Mouse (Mus musculus): ENCODE measurements around the gene Zgpat. TPM values are rescaled to one million over a fixed set of nuclear protein-coding genes. Genes with fewer than 3 reads are reported as not detected.

The Zgpat gene
- polyA plus RNA-seq (2015; fragmentation: Nextera tagmentation; extraction: Ambion mirVana): 71.5 and 78.5 TPM in 2 replicates

DNA sequence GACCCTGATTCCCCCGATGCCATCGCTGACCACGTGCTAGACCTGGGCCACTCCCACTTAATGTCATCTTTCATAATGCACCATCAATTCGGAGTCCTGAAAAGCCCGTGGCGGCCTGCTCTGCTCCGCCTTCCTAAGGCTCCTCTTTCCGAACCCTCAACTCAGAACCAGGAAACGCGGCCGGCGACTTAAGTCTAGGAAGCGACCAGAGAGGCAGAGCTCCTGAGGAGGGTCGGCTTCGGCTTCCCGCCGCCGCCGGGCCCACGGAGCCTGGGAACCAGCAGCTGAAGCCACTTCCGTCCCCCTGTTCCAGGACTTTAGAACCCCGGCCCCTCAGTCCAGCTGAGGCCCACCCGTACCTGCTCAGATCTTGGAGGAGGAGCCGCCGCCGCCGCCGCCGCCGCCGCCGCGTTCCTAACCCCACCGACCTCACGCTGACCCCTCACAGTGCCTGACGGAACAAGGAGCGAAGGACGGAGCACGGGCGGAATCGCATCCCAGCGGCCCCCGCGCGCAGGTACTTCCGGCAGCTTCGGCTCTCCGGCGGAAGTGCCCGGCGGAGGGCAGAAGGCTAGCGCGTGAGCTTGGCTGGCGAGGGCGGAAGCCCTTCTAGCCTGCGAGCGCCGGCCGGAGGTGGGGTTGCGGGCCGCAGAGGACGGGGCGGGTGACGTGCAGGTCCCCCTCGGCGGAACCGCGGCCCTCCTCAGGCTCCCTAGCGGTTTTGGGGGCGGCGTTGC is at the start of gene Zgpat, which contains the start of gene Arfrp1:
Gene Zgpat (plus strand): TSS at position 69 of the 737 bp plus-strand sequence.
Gene Arfrp1 (minus strand): TSS at position 545 of the 737 bp plus-strand sequence.
- Histone ChIP-seq H3K9ac (replicated peaks) (peak within 1 kb of the TSS; percentile 95), H3K4me2 (replicated peaks) (peak within 1 kb of the TSS; percentile 98), H3K27ac (peak within 1 kb of the TSS; percentile 85), H3K27me3 (no peaks in the 10 kb centered on the region), H3K4me3 (replicated peaks) (peak within 1 kb of the TSS; percentile 95), H3K9me3 (no peaks in the 10 kb centered on the region), H3K36me3 (peaks cover 41% of the 10 kb centered on the region), H3K4me1 (replicated peaks) (peaks cover 46% of the 10 kb centered on the region)
- ATAC-seq: peak; percentile 93
- WGBS: under 1% methylated on average over 71 of the region's 71 CpGs

DNA sequence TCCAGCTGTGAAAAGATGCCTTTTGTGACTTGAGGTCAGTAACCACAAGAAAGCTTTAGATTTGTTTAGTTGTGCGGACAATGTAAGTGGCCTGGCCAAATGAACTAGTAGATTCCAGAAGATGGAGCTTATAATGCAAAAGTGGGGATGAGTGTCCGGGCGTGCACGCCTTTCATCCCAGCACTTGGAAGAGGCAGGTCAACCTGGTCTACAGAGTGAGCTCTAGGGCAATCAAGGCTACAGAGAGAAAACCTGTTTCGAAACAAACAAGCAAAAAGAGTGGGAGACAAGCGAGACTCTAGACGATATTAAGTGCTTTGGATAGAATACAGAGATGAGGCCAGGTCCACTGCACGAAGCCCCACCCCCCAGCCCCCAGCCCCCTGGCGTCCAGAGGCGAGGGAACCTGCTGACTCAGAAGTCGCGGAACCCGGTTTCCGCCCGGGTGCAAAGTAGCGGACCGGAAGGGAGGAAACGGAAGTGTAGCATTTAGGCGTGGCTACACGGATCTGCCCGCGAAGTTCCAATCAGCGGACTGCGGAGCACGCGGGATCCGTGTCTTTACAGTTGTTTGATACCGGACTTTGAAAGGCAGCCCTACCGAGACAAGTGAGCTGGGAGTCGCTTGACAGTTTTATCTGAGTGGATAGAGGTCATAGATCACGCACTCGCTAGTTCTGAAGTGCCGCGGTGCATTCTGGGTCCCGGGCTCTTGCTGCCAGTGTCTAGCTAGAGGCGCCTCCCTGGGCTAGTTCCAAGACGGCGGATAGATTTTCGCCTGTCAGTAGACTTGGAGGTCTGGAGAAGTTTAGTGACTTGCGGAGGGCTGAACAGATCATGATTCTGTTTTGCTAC is 45.3 kb upstream of the Zgpat start, which contains the start of gene Rtel1:
Gene Rtel1 (plus strand): TSS at position 492 of the 855 bp plus-strand sequence.
- H3K27ac ChIP-seq: peak within 1 kb of the TSS; percentile 75
- peaks cover 25% of the 10 kb centered on the region for H3K36me3 ChIP-seq
- H3K4me3 ChIP-seq (replicated peaks): peak within 1 kb of the TSS; percentile 66
- H3K9me3 ChIP-seq: no peaks in the 10 kb centered on the region
- 6% methylated on average over 40 of the region's 40 CpGs for WGBS
- H3K4me2 ChIP-seq (replicated peaks): peak within 1 kb of the TSS; percentile 75
- ATAC-seq: peak; percentile 95
- peaks cover 19% of the 10 kb centered on the region for H3K4me1 ChIP-seq (replicated peaks)
- H3K9ac ChIP-seq (replicated peaks): peak within 1 kb of the TSS; percentile 65
- peaks cover 14% of the 10 kb centered on the region; the same call in 1 of the 2 replicates for H3K27me3 ChIP-seq

- ATAC-seq: no peak
- Histone ChIP-seq H3K27ac (no peak overlapping the region), H3K36me3 (peaks cover 31% of the 10 kb centered on the region), H3K4me1 (replicated peaks) (peaks cover 13% of the 10 kb centered on the region), H3K9me3 (no peaks in the 10 kb centered on the region), H3K27me3 (peaks cover 14% of the 10 kb centered on the region; the same call in 1 of the 2 replicates), H3K9ac (replicated peaks) (peak overlapping the region; percentile 65), H3K4me3 (replicated peaks) (peak overlapping the region; percentile 66), H3K4me2 (replicated peaks) (peak overlapping the region; percentile 75)
- 15% methylated on average over 7 of the region's 7 CpGs for WGBS
These were observed 44.6 kb upstream of the Zgpat start for GRCm38 (mm10) chr2:181320103-181320499.

DNA sequence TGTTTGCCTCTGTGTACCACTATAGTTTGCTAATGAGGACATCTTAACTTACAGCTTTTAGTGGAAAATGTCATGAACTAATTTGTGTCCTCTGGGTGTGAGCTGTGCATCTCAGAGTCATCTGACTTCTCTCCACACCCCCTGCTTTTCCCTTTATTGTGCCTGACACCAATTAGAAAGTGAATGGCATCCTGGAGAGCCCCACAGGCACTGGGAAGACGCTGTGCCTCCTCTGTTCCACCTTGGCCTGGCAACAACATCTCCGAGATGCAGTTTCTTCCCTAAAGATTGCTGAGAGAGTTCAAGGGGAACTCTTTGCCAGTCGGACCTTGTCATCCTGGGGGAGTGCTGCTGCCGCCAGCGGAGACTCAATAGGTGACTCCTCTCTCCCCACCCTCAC is 42.6 kb upstream of the Zgpat start:
- Histone ChIP-seq H3K4me1 (replicated peaks) (peaks cover 13% of the 10 kb centered on the region), H3K9me3 (no peaks in the 10 kb centered on the region), H3K36me3 (peaks cover 51% of the 10 kb centered on the region), H3K4me3 (replicated peaks) (no peak overlapping the region), H3K9ac (replicated peaks) (no peak overlapping the region), H3K27me3 (no peaks in the 10 kb centered on the region), H3K27ac (no peak overlapping the region), H3K4me2 (replicated peaks) (no peak overlapping the region)
- no peak for ATAC-seq
- 73% methylated on average over 5 of the region's 5 CpGs for WGBS

DNA sequence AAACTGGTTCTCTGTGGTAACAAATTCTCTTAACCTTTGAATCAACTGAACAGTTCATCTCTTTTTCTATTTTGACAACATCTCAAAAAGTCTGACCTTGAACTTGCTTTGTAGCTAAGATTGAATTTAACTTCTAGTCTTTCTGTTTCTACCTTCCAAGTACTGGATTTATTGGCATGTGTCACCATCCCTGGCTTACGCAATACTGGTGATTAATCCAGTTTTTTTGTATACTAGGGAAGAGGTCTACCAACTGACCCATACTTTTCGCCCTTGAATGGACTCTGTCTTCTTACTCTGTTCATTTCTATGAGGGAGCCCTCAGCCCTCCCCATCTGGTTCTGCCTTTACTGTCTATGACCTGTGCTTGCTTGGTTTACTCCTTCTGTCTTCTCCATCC is 38.6 kb upstream of the Zgpat start:
- WGBS: 91% methylated on average over 2 of the region's 2 CpGs

GRCm38 (mm10) chr2:181332542-181332941 is 32.2 kb upstream of the Zgpat start:
- H3K9me3 ChIP-seq: no peaks in the 10 kb centered on the region
- H3K4me1 ChIP-seq (replicated peaks): no peaks in the 10 kb centered on the region
- no peaks in the 10 kb centered on the region for H3K27me3 ChIP-seq
- H3K9ac ChIP-seq (replicated peaks): no peak overlapping the region
- H3K4me2 ChIP-seq (replicated peaks): no peak overlapping the region
- no peak overlapping the region for H3K27ac ChIP-seq
- ATAC-seq: no peak
- H3K36me3 ChIP-seq: peaks cover 73% of the 10 kb centered on the region
- H3K4me3 ChIP-seq (replicated peaks): no peak overlapping the region

More for the DNA sequence above, 38.6 kb upstream of the Zgpat start:
- no peaks in the 10 kb centered on the region for H3K4me1 ChIP-seq (replicated peaks)
- no peak for ATAC-seq
- H3K4me2 ChIP-seq (replicated peaks): no peak overlapping the region
- no peak overlapping the region for H3K9ac ChIP-seq (replicated peaks)
- no peaks in the 10 kb centered on the region for H3K9me3 ChIP-seq
- no peaks in the 10 kb centered on the region for H3K27me3 ChIP-seq
- H3K4me3 ChIP-seq (replicated peaks): no peak overlapping the region
- H3K27ac ChIP-seq: no peak overlapping the region
- peaks cover 84% of the 10 kb centered on the region for H3K36me3 ChIP-seq

DNA sequence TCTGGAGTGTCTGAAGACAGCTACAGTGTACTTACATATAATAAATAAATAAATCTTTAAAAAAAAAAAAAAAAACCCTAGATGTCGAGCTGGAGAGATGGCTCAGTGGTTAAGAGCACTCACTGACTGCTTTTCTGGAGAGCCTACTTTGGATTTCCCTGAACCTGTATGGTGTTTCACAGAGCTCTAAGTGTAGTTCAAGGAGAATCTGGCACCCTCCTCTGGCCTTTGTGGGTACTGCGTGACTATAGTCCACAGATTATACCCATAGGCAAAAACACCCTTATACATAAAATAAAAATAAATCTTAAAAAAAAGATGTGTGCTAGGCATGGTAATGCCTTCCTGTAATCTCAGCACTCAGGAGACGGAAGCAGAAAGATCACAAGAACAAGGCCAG is 30.7 kb upstream of the Zgpat start:
- Histone ChIP-seq H3K36me3 (peaks cover 70% of the 10 kb centered on the region), H3K27ac (no peak overlapping the region), H3K4me3 (replicated peaks) (no peak overlapping the region), H3K9me3 (no peaks in the 10 kb centered on the region), H3K4me2 (replicated peaks) (no peak overlapping the region), H3K27me3 (no peaks in the 10 kb centered on the region), H3K9ac (replicated peaks) (no peak overlapping the region), H3K4me1 (replicated peaks) (no peaks in the 10 kb centered on the region)
- ATAC-seq: peak; percentile 71; the same call in 1 of the 2 replicates
- WGBS: 60% methylated on average over 3 of the region's 3 CpGs

GRCm38 (mm10) chr2:181340426-181340825 is 24.3 kb upstream of the Zgpat start:
- WGBS: 85% methylated on average over 4 of the region's 4 CpGs
- Histone ChIP-seq H3K27ac (no peak overlapping the region), H3K9me3 (no peaks in the 10 kb centered on the region), H3K4me1 (replicated peaks) (no peaks in the 10 kb centered on the region), H3K27me3 (no peaks in the 10 kb centered on the region), H3K9ac (replicated peaks) (no peak overlapping the region), H3K4me2 (replicated peaks) (no peak overlapping the region), H3K4me3 (replicated peaks) (no peak overlapping the region), H3K36me3 (peaks cover 76% of the 10 kb centered on the region)
- ATAC-seq: no peak

GRCm38 (mm10) chr2:181342766-181343165 is 22.0 kb upstream of the Zgpat start:
- no peaks in the 10 kb centered on the region for H3K27me3 ChIP-seq
- no peaks in the 10 kb centered on the region for H3K4me1 ChIP-seq (replicated peaks)
- 94% methylated on average over 6 of the region's 6 CpGs for WGBS
- no peak overlapping the region for H3K4me3 ChIP-seq (replicated peaks)
- no peak for ATAC-seq
- H3K9me3 ChIP-seq: no peaks in the 10 kb centered on the region
- H3K36me3 ChIP-seq: peaks cover 78% of the 10 kb centered on the region
- no peak overlapping the region for H3K4me2 ChIP-seq (replicated peaks)
- no peak overlapping the region for H3K27ac ChIP-seq
- no peak overlapping the region for H3K9ac ChIP-seq (replicated peaks)

DNA sequence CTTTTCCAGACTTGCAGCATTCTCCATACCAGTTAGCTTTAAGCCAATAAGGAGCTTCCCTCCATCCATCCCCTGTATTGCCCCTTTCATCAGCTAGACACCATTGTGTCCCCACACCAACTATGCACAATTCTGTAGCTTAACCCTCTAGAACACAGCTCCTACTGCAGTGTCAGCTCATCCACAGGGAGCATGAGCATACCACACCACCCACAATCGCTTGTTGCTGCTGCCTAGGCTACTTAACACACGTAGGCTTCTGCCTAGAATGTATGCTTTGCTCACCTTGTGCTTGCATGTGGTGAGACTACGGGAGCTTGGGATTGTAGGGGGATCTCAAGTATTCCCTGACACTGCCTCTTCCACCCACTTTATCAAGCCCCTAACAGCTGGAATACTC is 7.9 kb upstream of the Zgpat start:
- no peak overlapping the region for H3K4me2 ChIP-seq (replicated peaks)
- ATAC-seq: no peak
- no peaks in the 10 kb centered on the region for H3K4me1 ChIP-seq (replicated peaks)
- H3K9ac ChIP-seq (replicated peaks): no peak overlapping the region
- no peaks in the 10 kb centered on the region for H3K9me3 ChIP-seq
- H3K36me3 ChIP-seq: peaks cover 100% of the 10 kb centered on the region
- no peak overlapping the region for H3K4me3 ChIP-seq (replicated peaks)
- no peak overlapping the region for H3K27ac ChIP-seq
- 84% methylated on average over 3 of the region's 3 CpGs for WGBS
- no peaks in the 10 kb centered on the region for H3K27me3 ChIP-seq

DNA sequence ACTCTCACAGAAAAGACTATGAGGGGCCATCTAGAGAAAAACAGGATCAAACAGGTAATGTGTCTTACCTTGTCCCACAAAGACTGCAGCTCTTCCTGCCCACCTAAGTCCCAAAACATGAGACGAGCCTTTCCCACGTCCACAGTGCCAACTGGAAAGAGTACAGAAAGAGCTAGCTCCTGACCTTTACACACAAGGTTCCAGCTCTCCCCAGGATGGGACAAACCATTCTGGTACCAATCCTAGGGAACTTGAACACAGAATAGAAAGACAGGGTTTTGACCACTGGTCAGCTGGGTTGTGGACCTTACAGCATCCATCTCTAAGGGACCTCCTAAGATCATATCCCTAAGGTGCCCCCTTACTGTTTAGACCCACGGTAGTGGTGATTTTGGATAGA is 782 bp upstream of the Zgpat start:
- whole genome bisulfite sequencing: 90% methylated on average over 3 of the region's 3 CpGs
- Histone ChIP-seq H3K4me1 (replicated peaks) (peaks cover 37% of the 10 kb centered on the region), H3K27ac (no peak overlapping the region), H3K36me3 (peaks cover 43% of the 10 kb centered on the region), H3K9me3 (no peaks in the 10 kb centered on the region), H3K4me3 (replicated peaks) (peak overlapping the region; percentile 95), H3K4me2 (replicated peaks) (peak overlapping the region; percentile 98), H3K9ac (replicated peaks) (peak overlapping the region; percentile 95), H3K27me3 (no peaks in the 10 kb centered on the region)
- ATAC-seq: no peak

DNA sequence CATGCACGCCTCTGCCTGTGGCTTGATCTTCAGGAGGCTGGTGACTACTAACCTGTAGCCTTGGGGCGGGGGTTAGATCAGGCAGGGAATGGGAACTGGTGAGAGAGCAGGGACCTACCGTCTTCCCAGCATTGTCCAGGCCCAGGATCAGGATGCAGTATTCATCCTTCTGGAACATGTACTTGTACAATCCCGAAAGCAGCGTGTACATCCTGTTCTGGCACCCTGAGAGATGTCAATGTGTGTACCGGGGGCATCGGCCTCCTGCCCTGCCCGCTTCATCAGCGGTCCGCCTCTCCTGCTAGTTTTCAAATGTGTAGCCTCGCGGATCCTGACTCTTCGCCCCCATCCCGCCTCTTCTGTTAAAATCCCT is 255 bp upstream of the Zgpat start:
- Histone ChIP-seq H3K9me3 (no peaks in the 10 kb centered on the region), H3K27ac (peak overlapping the region; percentile 85), H3K4me3 (replicated peaks) (peak overlapping the region; percentile 95), H3K27me3 (no peaks in the 10 kb centered on the region), H3K9ac (replicated peaks) (peak overlapping the region; percentile 95), H3K4me1 (replicated peaks) (peaks cover 42% of the 10 kb centered on the region), H3K36me3 (peaks cover 43% of the 10 kb centered on the region), H3K4me2 (replicated peaks) (peak overlapping the region; percentile 98)
- 9% methylated on average over 14 of the region's 14 CpGs for WGBS
- ATAC-seq: peak; percentile 9; the same call in 1 of the 2 replicates
